Mouse (Mus musculus): Measurements from ENCODE around the gene Rps6kb1. TPM values are rescaled to one million over a fixed set of nuclear protein-coding genes. Genes with fewer than 3 reads are reported as not detected.
A peak's percentile ranks its signal among the peaks of the same experiment; 100 is the strongest.

Gene Rps6kb1
- polyA plus RNA-seq, 1 experiment from 2014 or later = 53.3 TPM

GRCm38 (mm10) chr11:86582543-86583260 lies 38.1 kb upstream of the Rps6kb1 start:
- H3K9me3 ChIP-seq (replicated peaks; ENCODE audit: control insufficient read depth, low read length, poor library complexity, severe bottlenecking) = no peaks in the 10 kb centered on the region
- H3K27ac ChIP-seq (ENCODE audit: low read length) = no peak overlapping the region
- no peak overlapping the region for H3K4me2 ChIP-seq (ENCODE audit: low read length)
- no peak for ATAC-seq
- peaks cover 3% of the 10 kb centered on the region; the same call in 1 of the 2 replicates for H3K4me1 ChIP-seq (ENCODE audit: control insufficient read depth, insufficient read depth, low read length)
- H3K27me3 ChIP-seq (ENCODE audit: control insufficient read depth, insufficient read depth, low read depth, low read length) = no peaks in the 10 kb centered on the region
- no peaks in the 10 kb centered on the region for H3K36me3 ChIP-seq (ENCODE audit: control insufficient read depth, insufficient read depth, low read length)
- no peak overlapping the region for H3K4me3 ChIP-seq (ENCODE audit: low read depth, low read length)
- WGBS = 88% methylated on average over 7 of the region's 7 CpGs
- no peak overlapping the region for H3K9ac ChIP-seq (ENCODE audit: low read depth, low read length)

- Histone ChIP-seq H3K27me3 (ENCODE audit: control insufficient read depth, insufficient read depth, low read depth, low read length) (no peaks in the 10 kb centered on the region), H3K36me3 (ENCODE audit: control insufficient read depth, insufficient read depth, low read length) (no peaks in the 10 kb centered on the region), H3K4me2 (ENCODE audit: low read length) (no peak overlapping the region), H3K9ac (ENCODE audit: low read depth, low read length) (no peak overlapping the region), H3K9me3 (replicated peaks; ENCODE audit: control insufficient read depth, low read length, poor library complexity, severe bottlenecking) (no peaks in the 10 kb centered on the region), H3K4me3 (ENCODE audit: low read depth, low read length) (no peak overlapping the region), H3K4me1 (ENCODE audit: control insufficient read depth, insufficient read depth, low read length) (no peaks in the 10 kb centered on the region), H3K27ac (ENCODE audit: low read length) (no peak overlapping the region)
- no peak for ATAC-seq
- 94% methylated on average over 12 of the region's 12 CpGs for WGBS
Observed at GRCm38 (mm10) chr11:86581943-86582542, 37.4 kb upstream of the Rps6kb1 start.

GRCm38 (mm10) chr11:86581250-86581753 lies 36.7 kb upstream of the Rps6kb1 start:
- H3K27ac ChIP-seq (ENCODE audit: low read length) = no peak overlapping the region
- H3K4me2 ChIP-seq (ENCODE audit: low read length) = no peak overlapping the region
- no peaks in the 10 kb centered on the region for H3K4me1 ChIP-seq (ENCODE audit: control insufficient read depth, insufficient read depth, low read length)
- no peak overlapping the region for H3K9ac ChIP-seq (ENCODE audit: low read depth, low read length)
- H3K4me3 ChIP-seq (ENCODE audit: low read depth, low read length) = no peak overlapping the region
- no peaks in the 10 kb centered on the region for H3K9me3 ChIP-seq (replicated peaks; ENCODE audit: control insufficient read depth, low read length, poor library complexity, severe bottlenecking)
- H3K36me3 ChIP-seq (ENCODE audit: control insufficient read depth, insufficient read depth, low read length) = no peaks in the 10 kb centered on the region
- ATAC-seq = no peak
- 64% methylated on average over 11 of the region's 11 CpGs for WGBS
- no peaks in the 10 kb centered on the region for H3K27me3 ChIP-seq (ENCODE audit: control insufficient read depth, insufficient read depth, low read depth, low read length)

- no peak overlapping the region for H3K27ac ChIP-seq (ENCODE audit: low read length)
- no peak overlapping the region for H3K4me2 ChIP-seq (ENCODE audit: low read length)
- no peaks in the 10 kb centered on the region for H3K36me3 ChIP-seq (ENCODE audit: control insufficient read depth, insufficient read depth, low read length)
- no peak for ATAC-seq
- H3K27me3 ChIP-seq (ENCODE audit: control insufficient read depth, insufficient read depth, low read depth, low read length) = no peaks in the 10 kb centered on the region
- no peaks in the 10 kb centered on the region for H3K9me3 ChIP-seq (replicated peaks; ENCODE audit: control insufficient read depth, low read length, poor library complexity, severe bottlenecking)
- H3K4me1 ChIP-seq (ENCODE audit: control insufficient read depth, insufficient read depth, low read length) = no peaks in the 10 kb centered on the region
- H3K9ac ChIP-seq (ENCODE audit: low read depth, low read length) = no peak overlapping the region
- no peak overlapping the region for H3K4me3 ChIP-seq (ENCODE audit: low read depth, low read length)
- WGBS = 90% methylated on average over 9 of the region's 9 CpGs
Observed at GRCm38 (mm10) chr11:86580319-86581113, 35.9 kb upstream of the Rps6kb1 start.

- Histone ChIP-seq H3K27me3 (ENCODE audit: control insufficient read depth, insufficient read depth, low read depth, low read length) (no peaks in the 10 kb centered on the region), H3K9ac (ENCODE audit: low read depth, low read length) (no peak overlapping the region), H3K4me2 (ENCODE audit: low read length) (no peak overlapping the region), H3K4me3 (ENCODE audit: low read depth, low read length) (no peak overlapping the region), H3K4me1 (ENCODE audit: control insufficient read depth, insufficient read depth, low read length) (no peaks in the 10 kb centered on the region), H3K36me3 (ENCODE audit: control insufficient read depth, insufficient read depth, low read length) (no peaks in the 10 kb centered on the region), H3K27ac (ENCODE audit: low read length) (no peak overlapping the region), H3K9me3 (replicated peaks; ENCODE audit: control insufficient read depth, low read length, poor library complexity, severe bottlenecking) (no peaks in the 10 kb centered on the region)
- WGBS = 85% methylated on average over 10 of the region's 10 CpGs
- no peak for ATAC-seq
Observed at GRCm38 (mm10) chr11:86579731-86580318, 35.2 kb upstream of the Rps6kb1 start.

GRCm38 (mm10) chr11:86578809-86579730 lies 34.5 kb upstream of the Rps6kb1 start:
- peak overlapping the region; percentile 48 for H3K27ac ChIP-seq (ENCODE audit: low read length)
- ATAC-seq = no peak
- 77% methylated on average over 25 of the region's 25 CpGs for WGBS

GRCm38 (mm10) chr11:86578106-86578808 lies 33.7 kb upstream of the Rps6kb1 start:
- peak overlapping the region; percentile 12; the same call in 1 of the 2 replicates for H3K27ac ChIP-seq (ENCODE audit: low read length)
- 84% methylated on average over 6 of the region's 6 CpGs for WGBS
- H3K36me3 ChIP-seq (ENCODE audit: control insufficient read depth, insufficient read depth, low read length) = no peaks in the 10 kb centered on the region
- no peaks in the 10 kb centered on the region for H3K9me3 ChIP-seq (replicated peaks; ENCODE audit: control insufficient read depth, low read length, poor library complexity, severe bottlenecking)
- no peak overlapping the region for H3K4me2 ChIP-seq (ENCODE audit: low read length)
- no peak overlapping the region for H3K4me3 ChIP-seq (ENCODE audit: low read depth, low read length)
- no peak overlapping the region for H3K9ac ChIP-seq (ENCODE audit: low read depth, low read length)
- ATAC-seq = no peak
- no peaks in the 10 kb centered on the region for H3K27me3 ChIP-seq (ENCODE audit: control insufficient read depth, insufficient read depth, low read depth, low read length)
- H3K4me1 ChIP-seq (ENCODE audit: control insufficient read depth, insufficient read depth, low read length) = no peaks in the 10 kb centered on the region

More at GRCm38 (mm10) chr11:86578809-86579730, 34.5 kb upstream of the Rps6kb1 start:
- Histone ChIP-seq H3K27me3 (ENCODE audit: control insufficient read depth, insufficient read depth, low read depth, low read length) (no peaks in the 10 kb centered on the region), H3K9ac (ENCODE audit: low read depth, low read length) (no peak overlapping the region), H3K4me1 (ENCODE audit: control insufficient read depth, insufficient read depth, low read length) (no peaks in the 10 kb centered on the region), H3K4me2 (ENCODE audit: low read length) (no peak overlapping the region), H3K36me3 (ENCODE audit: control insufficient read depth, insufficient read depth, low read length) (no peaks in the 10 kb centered on the region), H3K4me3 (ENCODE audit: low read depth, low read length) (no peak overlapping the region), H3K9me3 (replicated peaks; ENCODE audit: control insufficient read depth, low read length, poor library complexity, severe bottlenecking) (no peaks in the 10 kb centered on the region)

Data from midbrain, embryonic 16.5 days (tissue).